Mouse (Mus musculus): ENCODE data around the gene Hils1. TPM values are rescaled to one million over a fixed set of nuclear protein-coding genes. Genes with fewer than 3 reads are reported as not detected.
A peak's percentile ranks its signal among the peaks of the same experiment; 100 is the strongest.
"Not testable (repeated sequence)": the region's sequence is repeated elsewhere in the genome, so short reads cannot be mapped to it uniquely, and the experiment has no call there.

Hils1 gene
- total RNA-seq, 2 experiments from 2014 or later = not detected

- no peak for DNase-seq (ENCODE audit: low spot score in 2 of 2)
Observed at GRCm38 (mm10) chr11:94952169-94952568, 15.2 kb upstream of the Hils1 start.

- no peak for DNase-seq (ENCODE audit: low spot score in 2 of 2)
Observed at GRCm38 (mm10) chr11:94955103-94955502, 12.3 kb upstream of the Hils1 start.

DNA sequence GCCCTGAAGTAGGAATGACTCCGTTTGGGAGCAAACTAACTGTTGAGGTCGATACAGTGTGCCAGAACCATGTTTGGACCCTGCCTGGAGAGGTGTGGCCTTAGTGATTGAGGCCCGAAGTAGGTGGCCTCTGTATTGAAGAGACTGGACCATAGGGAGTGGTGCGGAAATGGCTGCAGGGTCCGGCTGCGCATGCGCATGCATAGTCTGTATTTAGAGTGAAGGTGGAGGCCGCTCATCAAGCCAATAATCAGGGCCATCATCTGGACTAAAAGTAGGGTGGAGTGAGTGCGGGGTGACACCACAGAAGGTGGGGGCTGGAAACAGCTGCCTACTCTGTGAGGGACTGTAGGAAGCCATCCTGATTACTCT is 9.7 kb upstream of the Hils1 start:
- no peak for DNase-seq (ENCODE audit: low spot score in 2 of 2)

- DNase-seq (ENCODE audit: low spot score in 2 of 2) = peak; percentile 50 to 64
Observed at GRCm38 (mm10) chr11:94958065-94958858, 9.1 kb upstream of the Hils1 start.

DNA sequence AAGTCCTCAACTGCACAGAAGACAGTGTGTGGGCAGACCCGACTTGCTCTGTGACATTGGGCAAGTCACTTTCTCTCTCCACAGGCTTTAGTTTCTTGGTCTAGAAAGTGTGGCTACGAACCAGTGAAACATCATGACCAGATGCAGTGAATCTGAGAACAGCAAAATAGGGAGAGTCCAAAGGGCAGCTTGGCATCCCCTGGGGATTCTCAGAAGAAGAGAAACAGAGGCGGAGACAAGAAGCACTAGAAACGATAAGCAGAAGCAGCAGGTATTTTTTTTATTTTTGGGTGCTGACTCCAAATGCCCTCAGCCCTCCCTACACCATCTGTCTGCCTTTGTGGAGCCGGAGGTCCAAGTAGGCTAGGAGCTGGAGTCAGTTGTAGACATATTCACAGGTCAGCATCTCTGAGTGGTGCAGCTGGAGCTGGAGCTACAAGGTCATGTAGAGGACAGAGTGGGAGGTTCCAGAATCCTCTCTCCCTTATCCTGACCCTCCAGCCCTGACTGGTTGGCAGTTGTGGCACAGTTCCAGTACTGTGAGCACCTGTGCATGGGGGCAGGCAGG is 4.8 kb upstream of the Hils1 start:
- no peak for DNase-seq (ENCODE audit: low spot score in 2 of 2)

DNA sequence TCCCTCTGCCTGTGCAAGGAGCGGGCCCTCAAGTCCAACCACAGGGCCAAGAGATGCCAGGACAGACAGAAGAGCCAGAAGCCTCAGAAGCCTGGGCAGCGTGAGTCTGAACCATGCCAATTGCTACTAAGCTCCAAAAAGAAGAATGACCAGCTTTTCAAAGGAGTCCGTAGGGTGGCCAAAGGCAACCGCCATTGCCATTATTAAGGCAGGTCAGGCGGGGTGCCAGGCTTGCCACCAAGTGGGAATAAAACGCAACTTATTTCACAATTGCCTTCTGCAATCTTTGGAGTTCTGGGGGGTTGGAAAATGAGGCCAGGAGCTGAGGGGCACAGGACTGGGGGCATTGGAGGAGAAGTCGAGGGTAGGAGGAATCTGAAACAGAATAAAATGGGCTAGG is 794 bp downstream of the Hils1 start:
- DNase-seq (ENCODE audit: low spot score in 2 of 2) = peak; percentile 16 to 47

DNA sequence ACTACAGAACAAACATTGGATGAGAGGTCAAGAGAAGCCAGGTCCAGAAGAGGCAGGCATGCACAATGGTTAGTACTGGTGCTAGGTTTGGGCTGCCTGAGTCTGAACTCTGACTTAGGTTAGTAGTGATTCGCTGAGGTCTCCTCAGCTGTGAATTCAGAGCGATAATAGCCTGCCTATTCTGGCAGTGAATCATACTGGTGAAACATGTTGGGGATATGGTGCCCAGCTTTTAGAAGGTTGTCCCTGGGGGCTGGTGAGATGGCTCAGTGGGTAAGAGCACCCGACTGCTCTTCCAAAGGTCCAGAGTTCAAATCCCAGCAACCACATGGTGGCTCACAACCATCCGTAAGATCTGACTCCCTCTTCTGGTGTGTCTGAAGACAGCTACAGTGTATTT is 2.3 kb downstream of the Hils1 start:
- not testable (repeated sequence) for DNase-seq (ENCODE audit: low spot score in 2 of 2)

DNA sequence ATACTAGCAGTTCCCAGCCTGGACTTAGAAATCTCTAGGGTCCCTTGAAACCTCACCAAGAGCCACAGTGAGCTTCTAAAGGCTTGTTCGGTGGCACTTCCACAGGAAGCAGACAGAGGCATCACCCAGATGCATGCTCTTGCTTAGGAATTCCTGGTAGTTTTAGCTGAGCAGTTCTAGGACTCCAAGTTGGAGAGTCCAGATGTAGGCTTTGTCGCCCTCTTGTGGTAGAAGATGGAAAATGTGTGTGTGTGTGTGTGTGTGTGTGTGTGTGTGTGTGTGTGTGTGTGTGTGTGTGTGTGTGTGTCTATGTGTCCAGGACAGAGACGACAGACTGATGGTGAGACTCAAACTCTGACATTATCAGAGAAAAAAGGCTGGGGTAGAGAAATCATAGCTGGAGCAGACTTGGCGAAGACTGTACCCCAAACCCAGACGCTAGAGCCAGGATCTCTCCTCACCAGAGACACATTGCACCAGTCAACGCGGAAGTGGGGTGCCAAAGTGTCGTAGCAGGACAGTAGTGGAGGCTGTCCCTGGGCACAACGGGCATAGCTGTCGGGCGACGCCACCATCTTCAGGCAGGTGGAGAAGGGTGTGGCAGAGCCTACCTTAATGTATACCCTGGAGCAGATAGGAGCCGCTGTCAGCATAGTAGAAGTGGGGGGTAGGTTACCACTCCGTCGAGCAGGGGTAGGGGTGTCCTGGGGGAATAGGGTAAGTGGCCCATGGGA is 3.0 kb downstream of the Hils1 start:
- peak; percentile 84 to 86 for DNase-seq (ENCODE audit: low spot score in 2 of 2)

GRCm38 (mm10) chr11:94971895-94972615 is 4.7 kb downstream of the Hils1 start:
- DNase-seq (ENCODE audit: low spot score in 2 of 2) = no peak

DNA sequence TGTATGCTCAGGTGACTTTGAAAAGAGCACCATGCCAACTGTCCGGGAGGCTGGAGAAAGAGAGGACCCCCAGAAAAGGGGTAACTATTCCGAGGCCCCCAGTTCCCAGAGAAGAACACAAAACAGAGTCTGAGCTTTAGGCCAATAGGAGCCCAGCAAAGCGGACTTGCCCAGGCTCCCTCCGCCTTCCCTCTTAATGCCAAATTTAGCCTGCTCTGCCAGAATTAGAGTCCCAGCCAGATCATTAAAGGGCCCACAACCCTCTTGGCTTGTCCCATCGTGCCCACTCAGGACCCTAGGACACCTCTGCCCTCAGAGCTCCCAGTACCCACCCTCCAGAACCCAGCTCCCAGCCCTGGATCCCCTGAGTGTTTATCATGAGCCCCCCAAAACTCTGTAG is 5.5 kb downstream of the Hils1 start:
- no peak for DNase-seq (ENCODE audit: low spot score in 2 of 2)

DNA sequence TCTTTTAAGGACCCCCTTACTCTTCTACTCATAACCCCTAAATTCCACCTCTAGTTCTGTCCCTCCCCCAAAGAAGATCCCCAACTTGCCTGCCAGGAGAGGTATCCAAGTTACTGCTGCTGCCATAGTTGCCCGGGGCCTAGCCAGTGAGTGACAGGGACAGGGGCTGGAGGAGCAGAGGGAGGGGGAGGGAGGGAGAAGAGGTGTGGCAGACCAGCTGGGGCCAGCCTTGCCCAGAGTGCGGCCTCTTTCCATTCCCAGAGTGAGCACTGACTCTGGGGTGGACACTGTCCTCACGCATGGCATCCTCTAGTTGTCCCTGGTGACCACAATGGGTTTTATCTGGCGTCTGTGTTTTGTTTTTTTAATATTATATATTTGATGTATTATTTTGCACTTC is 5.9 kb downstream of the Hils1 start:
- no peak for DNase-seq (ENCODE audit: low spot score in 2 of 2)

GRCm38 (mm10) chr11:94974951-94975350 is 7.6 kb downstream of the Hils1 start:
- no peak for DNase-seq (ENCODE audit: low spot score in 2 of 2)

- no peak for DNase-seq (ENCODE audit: low spot score in 2 of 2)
Observed at GRCm38 (mm10) chr11:94976199-94976598, 8.8 kb downstream of the Hils1 start, which contains the start of gene Sgca. Sgca (minus strand) TSS chr11:94976327.

DNA sequence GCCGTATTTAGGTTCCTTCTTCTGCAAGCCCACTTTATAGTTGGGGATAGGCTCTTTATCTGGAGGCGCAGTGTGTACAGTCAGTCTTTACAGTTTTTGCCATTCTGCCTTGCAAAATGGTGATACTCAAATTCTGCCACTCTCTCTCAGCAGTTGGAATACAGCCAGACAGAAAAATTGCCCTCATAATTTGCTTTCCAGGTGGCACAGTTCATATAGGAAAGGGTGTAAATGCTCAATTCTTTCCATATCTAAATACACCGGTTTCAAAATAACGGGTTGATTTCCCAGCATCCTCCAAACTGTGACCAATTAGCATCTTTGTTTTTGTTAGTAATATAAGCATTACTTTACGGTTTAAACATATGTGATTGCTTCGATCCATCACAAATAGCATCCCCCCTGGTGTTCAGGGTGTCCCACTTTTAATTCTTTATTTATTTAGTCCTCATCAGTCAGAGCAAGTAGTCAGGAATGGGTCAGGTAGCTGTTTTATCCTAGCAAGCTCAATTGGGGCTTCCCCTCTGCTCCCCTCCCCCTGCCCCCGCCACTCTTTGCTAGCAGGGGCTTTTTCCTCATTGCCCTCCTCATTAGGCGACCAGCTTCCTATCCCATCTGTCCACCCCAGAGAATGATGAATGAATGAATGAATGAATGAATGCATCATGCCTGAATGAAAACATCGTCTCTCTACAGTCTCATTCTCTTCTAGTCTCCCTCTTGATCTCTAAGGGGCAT is 11.0 kb downstream of the Hils1 start:
- DNase-seq (ENCODE audit: low spot score in 2 of 2) = no peak

DNA sequence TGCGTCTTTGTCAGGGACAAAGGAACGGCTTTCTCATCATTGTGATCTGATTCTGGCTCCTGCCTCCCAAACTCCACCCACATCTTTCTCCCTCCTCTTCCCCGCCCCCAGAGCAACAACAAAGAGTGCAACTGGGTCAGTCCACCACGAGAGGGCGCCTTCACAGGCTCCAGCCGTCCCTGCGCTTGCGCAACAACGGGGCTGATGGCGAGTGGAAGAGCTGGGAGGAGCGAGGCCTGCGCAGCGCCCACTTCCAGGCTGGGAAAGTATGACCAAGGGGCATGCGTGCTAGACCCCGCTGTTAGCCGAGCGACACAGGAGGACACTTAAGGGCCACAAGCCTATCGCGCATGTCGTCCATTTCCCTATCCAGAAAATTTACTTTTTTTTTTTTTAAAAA is 11.6 kb downstream of the Hils1 start:
- DNase-seq (ENCODE audit: low spot score in 2 of 2) = peak; percentile 98 to 99

DNA sequence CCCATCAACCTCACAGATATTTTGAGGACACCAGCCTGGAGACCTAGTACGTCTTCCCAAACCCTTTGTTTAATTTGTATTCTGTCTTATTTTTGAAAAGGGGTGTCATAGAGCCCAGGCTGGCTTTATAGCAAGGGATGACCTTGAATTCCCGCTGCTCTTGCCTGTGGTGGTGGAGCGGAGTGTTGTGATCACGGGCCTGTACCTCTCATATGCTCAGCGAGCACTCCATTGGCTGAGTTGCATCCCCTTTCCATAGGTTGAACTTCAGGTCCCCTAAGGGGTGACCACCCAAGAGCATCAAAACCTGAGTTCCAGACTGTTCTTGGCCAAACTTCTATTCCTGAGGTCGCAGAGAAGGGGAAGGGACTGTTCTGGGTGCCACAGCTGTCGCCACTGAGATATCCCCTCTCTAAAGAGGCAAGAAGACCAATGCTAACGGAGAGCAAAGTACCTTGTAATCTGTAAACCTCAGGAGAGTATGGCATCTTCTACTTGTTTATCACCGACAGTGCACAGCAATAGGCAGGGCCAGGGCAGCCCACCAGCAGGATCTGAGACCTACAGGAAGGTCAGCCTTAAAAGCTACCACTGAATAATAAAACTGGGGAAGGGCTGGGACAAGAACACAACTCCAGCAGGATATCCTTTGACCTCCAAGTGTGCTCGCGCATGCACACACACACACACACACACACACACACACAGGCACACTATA is 12.2 kb downstream of the Hils1 start:
- DNase-seq (ENCODE audit: low spot score in 2 of 2) = peak in 1 of 2 experiments; percentile 7

GRCm38 (mm10) chr11:94985140-94985539 is 17.7 kb downstream of the Hils1 start:
- no peak for DNase-seq (ENCODE audit: low spot score in 2 of 2)

GRCm38 (mm10) chr11:94985822-94986221 is 18.4 kb downstream of the Hils1 start:
- DNase-seq (ENCODE audit: low spot score in 2 of 2) = no peak

- DNase-seq (ENCODE audit: low spot score in 2 of 2) = no peak
Observed at GRCm38 (mm10) chr11:94986435-94986834, 19.0 kb downstream of the Hils1 start.

GRCm38 (mm10) chr11:94987341-94987740 is 19.9 kb downstream of the Hils1 start:
- DNase-seq (ENCODE audit: low spot score in 2 of 2) = no peak
